Mouse (Mus musculus) Patski (cell line): ENCODE measurements at regions not wholly inside any gene's neighbourhood (a gene's known extent, or its start where the extent isn't known, plus 50 kb on each side); places are given as distances from the start of the nearest gene placed in this dataset.

ENCODE experiments used
- ATAC-seq: fragments of 100-300 bp; one replicate; pipeline ENCODE4 v1.8.0; 2021
- CTCF ChIA-PET: fragments of 350-600 bp; sonication (Branson Sonifier 250); formaldehyde crosslinking; loops from one replicate; lab custom pipeline; 2022; ENCODE audit warnings: inconsistent platforms; lab: Charles Lee
- POLR2A ChIA-PET: fragments of 350-600 bp; sonication (Branson Sonifier 250); formaldehyde crosslinking; loops from one replicate; lab custom pipeline; 2022; ENCODE audit warnings: antibody characterized with exemption, inconsistent platforms; lab: Charles Lee
- DNase-seq: peaks from one replicate; pipeline ENCODE4 v3.0.0-alpha.2; 2011; ENCODE audit warnings: low read depth, low spot score
- H3K27me3 ChIP-seq: fragments of 371-371 bp; one replicate; pipeline ENCODE4 v1.5.1; 2021
- CTCF ChIP-seq: fragments of 100-300 bp; IDR thresholded peaks from one replicate; pipeline ENCODE4 v1.5.1; 2021
- in situ Hi-C: fragments of 300-500 bp; cut with MboI; formaldehyde crosslinking; loops from 3 replicates; pipeline ENCODE4 v1.11.1; 2018; ENCODE audit warnings: low pct_unique_long_range_greater_than_20kb, mixed read lengths

- POLR2A ChIA-PET: no interaction called here
- CTCF ChIA-PET: no interaction called here
- TF ChIP-seq CTCF: no peak
- DNase-seq: no peak
- in situ Hi-C loops: no loop called here
- H3K27me3 ChIP-seq: no peaks in the 10 kb centered on the region
- no peak for ATAC-seq
These were observed 1817.3 kb upstream of the Nudt12 start for GRCm38 (mm10) chr17:60830498-60830897.

DNA sequence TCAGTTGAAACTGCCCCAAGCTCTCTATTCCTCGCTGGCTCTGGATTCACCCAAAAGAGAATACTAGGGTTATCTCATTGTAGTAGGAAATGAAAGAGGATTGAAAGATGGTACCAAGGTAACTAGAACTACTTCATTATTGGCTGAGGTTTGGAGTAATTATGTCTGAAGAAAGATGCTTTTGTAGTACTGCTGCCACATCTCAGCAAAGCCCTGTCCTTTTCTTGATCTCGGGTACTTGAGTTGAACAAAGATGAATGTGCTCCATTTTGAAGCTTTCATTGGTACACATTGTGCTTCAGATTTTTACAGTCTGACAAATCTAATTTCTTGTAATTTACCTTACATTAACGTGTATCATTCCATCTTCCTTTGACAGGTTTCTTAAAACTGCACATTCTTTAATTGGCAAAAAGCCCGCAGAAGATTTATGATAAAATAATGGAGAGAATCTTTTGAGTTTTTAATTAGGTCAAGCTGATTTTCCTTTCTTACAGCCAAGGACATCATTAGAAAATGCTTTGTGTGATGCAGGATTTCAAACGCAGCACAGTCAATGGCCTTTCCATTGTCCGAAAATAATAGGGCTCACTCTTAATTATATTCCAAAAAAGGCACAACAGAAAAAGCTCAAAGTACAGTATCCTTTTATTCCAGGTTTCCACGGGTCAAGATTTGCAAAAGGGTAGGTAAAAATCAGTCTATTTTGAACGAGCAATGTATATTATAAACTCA lies 1791.7 kb upstream of the Nudt12 start:
- CTCF ChIA-PET: no interaction called here

GRCm38 (mm10) chr17:60762270-60762669 lies 1749.1 kb upstream of the Nudt12 start:
- POLR2A ChIA-PET: no interaction called here

More for the DNA sequence above, 1791.7 kb upstream of the Nudt12 start:
- H3K27me3 ChIP-seq: no peaks in the 10 kb centered on the region
- DNase-seq: no peak
- POLR2A ChIA-PET: no interaction called here
- no peak for TF ChIP-seq CTCF
- in situ Hi-C loops: no loop called here
- no peak for ATAC-seq

GRCm38 (mm10) chr17:60761100-60761499 lies 1747.9 kb upstream of the Nudt12 start:
- ChIA-PET POLR2A (no interaction called here), CTCF (no interaction called here)
- no peaks in the 10 kb centered on the region for H3K27me3 ChIP-seq
- no peak for TF ChIP-seq CTCF
- in situ Hi-C loops: no loop called here
- DNase-seq (no peak), ATAC-seq (no peak)

More at GRCm38 (mm10) chr17:60762270-60762669, 1749.1 kb upstream of the Nudt12 start:
- no peak for TF ChIP-seq CTCF
- CTCF ChIA-PET: no interaction called here
- in situ Hi-C loops: no loop called here
- ATAC-seq (no peak), DNase-seq (no peak)
- H3K27me3 ChIP-seq: no peaks in the 10 kb centered on the region

- H3K27me3 ChIP-seq: no peaks in the 10 kb centered on the region
- POLR2A ChIA-PET: no interaction called here
These were observed 1729.7 kb upstream of the Nudt12 start for GRCm38 (mm10) chr17:60742856-60743255.

GRCm38 (mm10) chr17:60738211-60738610 lies 1725.0 kb upstream of the Nudt12 start:
- no peak for ATAC-seq
- DNase-seq: no peak
- POLR2A ChIA-PET: no interaction called here
- TF ChIP-seq CTCF: no peak
- CTCF ChIA-PET: no interaction called here
- in situ Hi-C loops: no loop called here
- H3K27me3 ChIP-seq: no peaks in the 10 kb centered on the region

More at GRCm38 (mm10) chr17:60742856-60743255, 1729.7 kb upstream of the Nudt12 start:
- no peak for ATAC-seq
- no peak for DNase-seq
- in situ Hi-C loops: no loop called here
- TF ChIP-seq CTCF: no peak
- CTCF ChIA-PET: no interaction called here

DNA sequence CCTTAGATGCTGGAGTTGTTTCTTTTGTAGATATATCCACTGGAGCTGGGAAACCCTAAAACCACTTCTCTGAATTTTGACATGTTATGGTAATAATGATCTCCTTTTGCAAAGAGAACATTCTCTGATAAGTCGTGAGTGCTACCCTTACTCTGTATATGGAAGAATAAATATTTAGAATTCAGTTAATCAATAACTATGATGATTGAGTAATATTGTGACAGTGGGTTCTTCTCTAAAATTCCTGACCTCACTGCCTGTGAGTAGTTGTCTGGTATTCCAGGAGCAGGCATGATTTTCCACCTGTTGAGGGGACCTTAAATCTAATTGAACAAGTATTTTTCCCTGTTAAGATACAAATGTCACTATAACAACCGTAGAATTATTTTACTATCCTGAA lies 1707.0 kb upstream of the Nudt12 start:
- no peak for TF ChIP-seq CTCF
- POLR2A ChIA-PET: no interaction called here
- DNase-seq (no peak), ATAC-seq (no peak)
- in situ Hi-C loops: no loop called here
- CTCF ChIA-PET: no interaction called here
- no peaks in the 10 kb centered on the region for H3K27me3 ChIP-seq

DNA sequence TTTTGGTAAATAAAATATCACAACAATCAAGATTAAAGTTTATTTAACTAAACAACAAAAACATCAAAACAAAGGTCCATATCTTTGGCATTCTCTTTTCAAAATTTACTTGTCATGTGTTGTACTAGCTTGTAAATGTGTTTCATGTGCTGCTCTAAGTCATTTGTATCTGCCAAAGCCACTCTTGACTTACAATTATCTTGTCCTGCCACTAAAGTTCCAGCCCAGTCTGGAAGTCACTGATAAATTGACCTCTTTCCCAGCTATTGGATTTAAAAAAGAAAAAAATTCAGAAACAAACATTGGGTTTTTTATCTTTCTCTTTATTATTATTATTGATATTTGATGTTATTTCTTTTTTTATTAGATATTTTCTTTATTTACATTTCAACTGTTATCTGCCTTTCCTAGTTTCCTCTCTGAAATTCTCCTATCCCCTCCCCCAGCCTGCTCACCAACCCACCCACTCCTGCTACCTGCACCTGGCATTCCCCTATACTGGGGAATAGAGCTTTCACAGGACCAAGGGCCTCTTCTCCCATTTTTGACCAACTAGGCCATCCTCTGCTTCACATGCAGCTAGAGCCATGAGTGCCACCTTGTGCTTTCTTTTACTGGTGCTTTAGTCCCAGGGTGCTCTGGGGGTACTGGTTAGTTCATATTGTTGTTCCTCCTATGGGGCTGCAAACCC lies 1704.9 kb upstream of the Nudt12 start:
- H3K27me3 ChIP-seq: no peaks in the 10 kb centered on the region
- in situ Hi-C loops: no loop called here
- TF ChIP-seq CTCF: no peak
- CTCF ChIA-PET: no interaction called here
- no peak for ATAC-seq
- POLR2A ChIA-PET: no interaction called here
- no peak for DNase-seq

DNA sequence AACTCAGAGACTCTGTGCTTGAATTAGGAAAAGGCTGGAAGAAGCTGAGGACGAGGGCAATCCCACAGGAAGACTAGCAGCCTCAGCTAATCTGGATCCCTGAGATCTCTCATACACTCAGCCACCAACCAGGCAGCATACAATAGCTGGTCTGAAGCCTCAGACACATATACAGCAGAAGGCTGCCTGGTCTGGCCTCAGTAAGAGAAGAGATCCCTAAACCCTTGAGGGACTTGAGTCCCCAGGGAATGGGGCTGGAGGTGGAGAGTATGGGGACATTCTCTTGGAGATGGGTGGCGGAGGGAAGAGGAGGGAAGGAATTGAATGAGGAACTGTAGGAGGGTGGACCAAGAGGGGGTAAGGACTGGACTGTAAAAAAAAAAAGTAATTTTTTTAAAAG lies 1704.3 kb upstream of the Nudt12 start:
- CTCF ChIA-PET: no interaction called here
- in situ Hi-C loops: no loop called here

More for the DNA sequence above, 1704.3 kb upstream of the Nudt12 start:
- no peak for TF ChIP-seq CTCF
- no peak for ATAC-seq
- DNase-seq: no peak
- H3K27me3 ChIP-seq: no peaks in the 10 kb centered on the region
- POLR2A ChIA-PET: no interaction called here
